Mouse (Mus musculus) liver, embryonic 15.5 days (tissue): Measurements from ENCODE around the gene Plxdc1. TPM values are rescaled to one million over a fixed set of nuclear protein-coding genes. Genes with fewer than 3 reads are reported as not detected.

Source experiments
- ATAC-seq: fragments of 200-750 bp; cut with Nextera tagmentation; 2 replicates; pipeline ENCODE4 v1.8.0; 2017; ENCODE audit warnings: moderate number of reproducible peaks, mild to moderate bottlenecking, moderate library complexity; ENCODE audit not compliant: insufficient read depth
- H3K27ac ChIP-seq: fragments of 300-500 bp; sonication (generic); replicated peaks from 2 replicates; pipeline ENCODE4 v1.5.1; 2015; ENCODE audit warnings: mild to moderate bottlenecking, inconsistent platforms
- H3K27me3 ChIP-seq: fragments of 300-500 bp; sonication (generic); 2 replicates; pipeline ENCODE4 v1.6.1; 2015; ENCODE audit warnings: mild to moderate bottlenecking, inconsistent platforms
- H3K36me3 ChIP-seq: fragments of 300-500 bp; sonication (generic); replicated peaks from 2 replicates; pipeline ENCODE4 v1.6.1; 2015; ENCODE audit warnings: moderate library complexity, mild to moderate bottlenecking, inconsistent platforms
- H3K4me1 ChIP-seq: fragments of 300-500 bp; sonication (generic); replicated peaks from 2 replicates; pipeline ENCODE4 v1.6.1; 2015; ENCODE audit warnings: inconsistent platforms
- H3K4me2 ChIP-seq: fragments of 300-500 bp; sonication (generic); 2 replicates; pipeline ENCODE4 v1.6.1; 2015; ENCODE audit warnings: moderate library complexity, mild to moderate bottlenecking, inconsistent platforms
- H3K4me3 ChIP-seq: fragments of 300-500 bp; sonication (generic); replicated peaks from 2 replicates; pipeline ENCODE4 v1.5.1; 2015; ENCODE audit warnings: mild to moderate bottlenecking, inconsistent platforms
- H3K9ac ChIP-seq: fragments of 300-500 bp; sonication (generic); 2 replicates; pipeline ENCODE4 v1.6.1; 2015; ENCODE audit warnings: moderate library complexity, mild to moderate bottlenecking, inconsistent platforms
- H3K9me3 ChIP-seq: fragments of 300-500 bp; sonication (generic); replicated peaks from 2 replicates; pipeline ENCODE4 v1.6.1; 2016; ENCODE audit warnings: inconsistent platforms
- WGBS: fragments of 180-500 bp; shearing (Covaris S2); methylation state at CpG from one replicate; pipeline ENCODE4 v1.1.7; 2015; ENCODE audit warnings: mixed read lengths; ENCODE audit not compliant: insufficient replicate concordance; 5-methylcytosine and 5-hydroxymethylcytosine counted together
- polyA plus RNA-seq: library from polyadenylated mRNA; unstranded; fragments of >200 nt; fragmentation: Nextera tagmentation; extraction: Ambion mirVana; gene quantifications from 2 replicates; pipeline ENCODE4 v1.2.1, GENCODE M21; 2015

Gene Plxdc1
- polyA plus RNA-seq, 1 experiment from 2014 or later = 0.75 TPM

- no peak for ATAC-seq
- H3K27ac ChIP-seq = no peak overlapping the region
- no peak overlapping the region for H3K4me3 ChIP-seq
- H3K27me3 ChIP-seq = peaks cover 49% of the 10 kb centered on the region
- H3K9me3 ChIP-seq = no peaks in the 10 kb centered on the region
- H3K9ac ChIP-seq = no peak overlapping the region
- peaks cover 4% of the 10 kb centered on the region; the same call in 1 of the 2 replicates for H3K4me1 ChIP-seq
- H3K4me2 ChIP-seq = no peak overlapping the region
- WGBS = 82% methylated on average over 5 of the region's 5 CpGs
- no peaks in the 10 kb centered on the region for H3K36me3 ChIP-seq
Measured at GRCm38 (mm10) chr11:98016177-98016576, 29.9 kb upstream of the Plxdc1 start.

GRCm38 (mm10) chr11:98012831-98013230 is 26.6 kb upstream of the Plxdc1 start:
- H3K4me3 ChIP-seq = no peak overlapping the region
- no peaks in the 10 kb centered on the region for H3K36me3 ChIP-seq
- WGBS = 64% methylated on average over 10 of the region's 10 CpGs
- H3K4me2 ChIP-seq = no peak overlapping the region
- H3K9ac ChIP-seq = no peak overlapping the region
- H3K4me1 ChIP-seq = no peaks in the 10 kb centered on the region
- no peak for ATAC-seq
- no peak overlapping the region for H3K27ac ChIP-seq
- H3K27me3 ChIP-seq = peaks cover 24% of the 10 kb centered on the region
- H3K9me3 ChIP-seq = no peaks in the 10 kb centered on the region

GRCm38 (mm10) chr11:98011716-98012115 is 25.5 kb upstream of the Plxdc1 start:
- no peaks in the 10 kb centered on the region for H3K9me3 ChIP-seq
- no peaks in the 10 kb centered on the region for H3K4me1 ChIP-seq
- no peak overlapping the region for H3K4me3 ChIP-seq
- no peak overlapping the region for H3K9ac ChIP-seq
- no peak for ATAC-seq
- H3K36me3 ChIP-seq = no peaks in the 10 kb centered on the region
- WGBS = 53% methylated on average over 9 of the region's 9 CpGs
- H3K27ac ChIP-seq = no peak overlapping the region
- no peak overlapping the region for H3K4me2 ChIP-seq
- H3K27me3 ChIP-seq = peaks cover 24% of the 10 kb centered on the region

GRCm38 (mm10) chr11:98008087-98008486 is 21.8 kb upstream of the Plxdc1 start:
- Histone ChIP-seq H3K4me2 (no peak overlapping the region), H3K27me3 (peaks cover 46% of the 10 kb centered on the region), H3K4me3 (no peak overlapping the region), H3K4me1 (peaks cover 4% of the 10 kb centered on the region), H3K27ac (no peak overlapping the region), H3K9me3 (no peaks in the 10 kb centered on the region), H3K36me3 (no peaks in the 10 kb centered on the region), H3K9ac (no peak overlapping the region)
- ATAC-seq = no peak
- 42% methylated on average over 11 of the region's 11 CpGs for WGBS

- no peak overlapping the region for H3K9ac ChIP-seq
- H3K9me3 ChIP-seq = no peaks in the 10 kb centered on the region
- peaks cover 16% of the 10 kb centered on the region for H3K4me1 ChIP-seq
- ATAC-seq = no peak
- no peak overlapping the region for H3K4me2 ChIP-seq
- no peak overlapping the region for H3K27ac ChIP-seq
- no peak overlapping the region for H3K4me3 ChIP-seq
- H3K27me3 ChIP-seq = peaks cover 51% of the 10 kb centered on the region
- 76% methylated on average over 10 of the region's 10 CpGs for WGBS
- no peaks in the 10 kb centered on the region for H3K36me3 ChIP-seq
Measured at GRCm38 (mm10) chr11:98005686-98006085, 19.4 kb upstream of the Plxdc1 start.

- H3K4me1 ChIP-seq = peaks cover 21% of the 10 kb centered on the region
- H3K27me3 ChIP-seq = peaks cover 54% of the 10 kb centered on the region
- no peak overlapping the region for H3K4me3 ChIP-seq
- no peak overlapping the region for H3K27ac ChIP-seq
- no peaks in the 10 kb centered on the region for H3K9me3 ChIP-seq
- peak; percentile 16; the same call in 1 of the 2 replicates for ATAC-seq
- no peaks in the 10 kb centered on the region for H3K36me3 ChIP-seq
- H3K9ac ChIP-seq = no peak overlapping the region
- H3K4me2 ChIP-seq = no peak overlapping the region; the same call in 1 of the 2 replicates
- 37% methylated on average over 13 of the region's 13 CpGs for WGBS
Measured at GRCm38 (mm10) chr11:98005076-98005475, 18.8 kb upstream of the Plxdc1 start.

GRCm38 (mm10) chr11:98004161-98004560 is 17.9 kb upstream of the Plxdc1 start:
- no peaks in the 10 kb centered on the region for H3K9me3 ChIP-seq
- H3K27me3 ChIP-seq = peaks cover 62% of the 10 kb centered on the region
- no peak overlapping the region for H3K4me3 ChIP-seq
- 66% methylated on average over 8 of the region's 8 CpGs for WGBS
- no peaks in the 10 kb centered on the region for H3K36me3 ChIP-seq
- H3K4me2 ChIP-seq = no peak overlapping the region
- H3K27ac ChIP-seq = no peak overlapping the region
- H3K4me1 ChIP-seq = peaks cover 28% of the 10 kb centered on the region
- no peak for ATAC-seq
- no peak overlapping the region for H3K9ac ChIP-seq

- ATAC-seq = peak; percentile 12; the same call in 1 of the 2 replicates
- peak overlapping the region; percentile 26; the same call in 1 of the 2 replicates for H3K4me3 ChIP-seq
- H3K4me2 ChIP-seq = peak overlapping the region; percentile 57
- WGBS = 33% methylated on average over 17 of the region's 17 CpGs
- H3K27ac ChIP-seq = no peak overlapping the region
- H3K9ac ChIP-seq = no peak overlapping the region
- peaks cover 36% of the 10 kb centered on the region for H3K4me1 ChIP-seq
- H3K36me3 ChIP-seq = no peaks in the 10 kb centered on the region
- H3K9me3 ChIP-seq = no peaks in the 10 kb centered on the region
- H3K27me3 ChIP-seq = peaks cover 62% of the 10 kb centered on the region
Measured at GRCm38 (mm10) chr11:98003171-98003671, 17.0 kb upstream of the Plxdc1 start.

- peaks cover 62% of the 10 kb centered on the region for H3K27me3 ChIP-seq
- peak overlapping the region; percentile 57 for H3K4me2 ChIP-seq
- no peak for ATAC-seq
- peak overlapping the region; percentile 26 for H3K4me3 ChIP-seq
- H3K4me1 ChIP-seq = peaks cover 42% of the 10 kb centered on the region
- no peak overlapping the region for H3K9ac ChIP-seq
- H3K27ac ChIP-seq = no peak overlapping the region
- 6% methylated on average over 12 of the region's 12 CpGs for WGBS
- H3K9me3 ChIP-seq = no peaks in the 10 kb centered on the region
- H3K36me3 ChIP-seq = no peaks in the 10 kb centered on the region
Measured at GRCm38 (mm10) chr11:98002627-98003026, 16.4 kb upstream of the Plxdc1 start.

- H3K4me2 ChIP-seq = no peak overlapping the region
- H3K4me3 ChIP-seq = no peak overlapping the region
- H3K27ac ChIP-seq = no peak overlapping the region
- H3K4me1 ChIP-seq = peaks cover 44% of the 10 kb centered on the region
- no peak for ATAC-seq
- WGBS = 45% methylated on average over 6 of the region's 6 CpGs
- H3K9me3 ChIP-seq = no peaks in the 10 kb centered on the region
- H3K9ac ChIP-seq = no peak overlapping the region
- peaks cover 66% of the 10 kb centered on the region for H3K27me3 ChIP-seq
- no peaks in the 10 kb centered on the region for H3K36me3 ChIP-seq
Measured at GRCm38 (mm10) chr11:98001986-98002385, 15.7 kb upstream of the Plxdc1 start.

GRCm38 (mm10) chr11:98001351-98001824 is 15.1 kb upstream of the Plxdc1 start:
- no peak overlapping the region for H3K9ac ChIP-seq
- no peak overlapping the region for H3K4me3 ChIP-seq
- H3K4me2 ChIP-seq = no peak overlapping the region
- peaks cover 44% of the 10 kb centered on the region for H3K4me1 ChIP-seq
- peaks cover 71% of the 10 kb centered on the region for H3K27me3 ChIP-seq
- 29% methylated on average over 11 of the region's 11 CpGs for WGBS
- no peak for ATAC-seq
- no peaks in the 10 kb centered on the region for H3K9me3 ChIP-seq
- no peak overlapping the region for H3K27ac ChIP-seq
- H3K36me3 ChIP-seq = no peaks in the 10 kb centered on the region
